Mouse (Mus musculus): Measurements from ENCODE around the gene Mknk2. TPM values are rescaled to one million over a fixed set of nuclear protein-coding genes. Genes with fewer than 3 reads are reported as not detected.

Mknk2 gene
- 10 to 100 TPM; 46.1 to 47.1 TPM for total RNA-seq (2021)

- peak; percentile 78 to 98 for DNase-seq (ENCODE audit: extremely low spot score in 1 of 2, low spot score in 2 of 2)
- intact Hi-C loops (cut with DNase I): loop anchor here (5.0 kb wide), 1 partner anchor 101 kb away; the partner anchor contains the start of gene Klf16
Observed at GRCm38 (mm10) chr10:80677942-80678436, at the start of gene Mknk2. Gene Mknk2 (minus strand): TSS chr10:80678112.

- intact Hi-C loops (cut with DNase I): loop anchor here (2.0 kb wide), 1 partner anchor 76 kb away; no protein-coding TSS in a partner anchor
- no peak for DNase-seq (ENCODE audit: extremely low spot score in 1 of 2, low spot score in 2 of 2)
Observed at GRCm38 (mm10) chr10:80717281-80717680, 39.4 kb upstream of the Mknk2 start.

GRCm38 (mm10) chr10:80710834-80711233 is 32.9 kb upstream of the Mknk2 start:
- DNase-seq (ENCODE audit: extremely low spot score in 1 of 2, low spot score in 2 of 2): no peak
- intact Hi-C loops (cut with DNase I): no loop called here

- DNase-seq (ENCODE audit: extremely low spot score in 1 of 2, low spot score in 2 of 2): no peak
- intact Hi-C loops (cut with DNase I): loop anchor here (5.0 kb wide), 1 partner anchor 87 kb away; no protein-coding TSS in a partner anchor
Observed at GRCm38 (mm10) chr10:80705479-80705878, 27.6 kb upstream of the Mknk2 start.

DNA sequence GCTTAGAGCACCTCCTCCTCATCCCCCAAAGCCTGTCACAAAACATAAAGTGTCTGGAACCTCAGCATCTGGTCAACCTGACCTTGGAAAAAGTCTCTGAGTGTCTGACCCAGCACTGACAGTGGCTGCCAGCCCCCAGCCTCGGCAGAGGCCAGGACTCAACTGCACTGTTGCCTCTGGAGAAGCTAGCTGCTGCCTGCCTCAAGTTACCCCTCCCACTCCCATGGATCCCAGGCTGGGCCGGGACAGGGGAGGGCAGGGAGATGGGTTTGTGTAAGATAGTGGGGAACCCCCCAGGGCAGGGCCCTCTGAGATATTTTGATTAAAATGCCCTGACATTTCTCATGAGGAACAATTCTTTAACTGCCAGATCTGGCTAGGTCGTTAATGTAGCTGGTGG is 27.1 kb upstream of the Mknk2 start:
- intact Hi-C loops (cut with DNase I): loop anchor here (5.0 kb wide), 1 partner anchor 87 kb away; no protein-coding TSS in a partner anchor
- no peak for DNase-seq (ENCODE audit: extremely low spot score in 1 of 2, low spot score in 2 of 2)

DNA sequence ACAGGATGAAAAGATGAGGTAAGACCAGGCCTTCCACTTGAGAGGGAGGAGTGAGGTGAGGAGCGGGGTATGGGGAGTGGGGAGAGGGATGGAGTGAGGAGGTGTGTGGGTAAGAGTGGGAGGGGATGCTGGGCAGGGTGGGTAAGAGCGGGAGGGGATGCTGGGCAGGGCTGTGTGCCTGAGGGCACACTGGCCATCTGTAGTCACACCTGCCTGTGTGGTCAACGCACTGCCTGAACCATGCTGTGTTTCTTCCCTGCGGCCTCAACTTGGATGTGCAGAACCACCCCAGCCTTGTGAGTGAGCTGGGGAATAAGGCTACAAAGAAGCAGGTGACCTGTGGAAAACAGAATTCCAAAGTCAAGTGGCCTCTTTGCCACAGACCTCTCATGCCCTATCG is 26.5 kb upstream of the Mknk2 start:
- intact Hi-C loops (cut with DNase I): no loop called here
- DNase-seq (ENCODE audit: extremely low spot score in 1 of 2, low spot score in 2 of 2): no peak

- intact Hi-C loops (cut with DNase I): no loop called here
Observed at GRCm38 (mm10) chr10:80703643-80704042, 25.7 kb upstream of the Mknk2 start.

GRCm38 (mm10) chr10:80702536-80703390 is 24.9 kb upstream of the Mknk2 start:
- peak; percentile 95 to 98 for DNase-seq (ENCODE audit: extremely low spot score in 1 of 2, low spot score in 2 of 2)
- intact Hi-C loops (cut with DNase I): no loop called here

More at GRCm38 (mm10) chr10:80703643-80704042, 25.7 kb upstream of the Mknk2 start:
- no peak for DNase-seq (ENCODE audit: extremely low spot score in 1 of 2, low spot score in 2 of 2)

GRCm38 (mm10) chr10:80701721-80702535 is 24.0 kb upstream of the Mknk2 start, which contains the start of the genes Mob3a and Izumo4:
Gene Mob3a (minus strand): TSS chr10:80701977.
Gene Izumo4 (plus strand): TSS chr10:80702184.
- peak; percentile 99 for DNase-seq (ENCODE audit: extremely low spot score in 1 of 2, low spot score in 2 of 2)

GRCm38 (mm10) chr10:80700732-80701131 is 22.8 kb upstream of the Mknk2 start:
- DNase-seq (ENCODE audit: extremely low spot score in 1 of 2, low spot score in 2 of 2): no peak
- intact Hi-C loops (cut with DNase I): no loop called here

More at GRCm38 (mm10) chr10:80701721-80702535, 24.0 kb upstream of the Mknk2 start, which contains the start of the genes Mob3a and Izumo4:
- intact Hi-C loops (cut with DNase I): no loop called here

DNA sequence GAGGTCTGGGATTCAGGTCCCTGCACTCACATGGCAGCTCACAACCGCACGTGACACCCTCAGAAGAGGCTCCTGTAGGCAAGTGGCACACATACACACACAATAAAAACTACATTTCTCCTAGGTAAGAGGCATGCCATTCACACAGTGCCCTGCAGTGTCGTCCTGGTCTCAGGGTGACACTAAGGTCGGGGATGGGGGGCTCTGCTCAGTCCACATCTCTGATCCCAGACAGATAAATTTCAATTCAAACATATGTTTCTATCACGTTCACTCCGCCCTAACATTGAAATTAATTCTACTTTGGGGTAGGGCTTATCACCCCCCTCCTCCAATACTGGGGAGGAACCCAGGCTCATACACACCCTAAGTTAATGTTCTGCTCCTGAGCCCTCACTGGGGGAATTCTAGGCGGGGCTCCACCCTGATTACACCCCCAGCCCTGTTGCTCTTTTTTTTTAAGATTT is 22.2 kb upstream of the Mknk2 start:
- intact Hi-C loops (cut with DNase I): no loop called here

GRCm38 (mm10) chr10:80698605-80699004 is 20.7 kb upstream of the Mknk2 start:
- no peak for DNase-seq (ENCODE audit: extremely low spot score in 1 of 2, low spot score in 2 of 2)
- intact Hi-C loops (cut with DNase I): loop anchor here (10.0 kb wide), 1 partner anchor 264 kb away; the partner anchor contains the start of gene Tcf3

More for the DNA sequence above, 22.2 kb upstream of the Mknk2 start:
- DNase-seq (ENCODE audit: extremely low spot score in 1 of 2, low spot score in 2 of 2): no peak

- no peak for DNase-seq (ENCODE audit: extremely low spot score in 1 of 2, low spot score in 2 of 2)
- intact Hi-C loops (cut with DNase I): loop anchor here (10.0 kb wide), 1 partner anchor 263 kb away; the partner anchor contains the start of gene Tcf3
Observed at GRCm38 (mm10) chr10:80697812-80698211, 19.9 kb upstream of the Mknk2 start.

- intact Hi-C loops (cut with DNase I): loop anchor here (10.0 kb wide), 1 partner anchor 263 kb away; the partner anchor contains the start of gene Tcf3
- no peak for DNase-seq (ENCODE audit: extremely low spot score in 1 of 2, low spot score in 2 of 2)
Observed at GRCm38 (mm10) chr10:80697393-80697787, 19.5 kb upstream of the Mknk2 start.

DNA sequence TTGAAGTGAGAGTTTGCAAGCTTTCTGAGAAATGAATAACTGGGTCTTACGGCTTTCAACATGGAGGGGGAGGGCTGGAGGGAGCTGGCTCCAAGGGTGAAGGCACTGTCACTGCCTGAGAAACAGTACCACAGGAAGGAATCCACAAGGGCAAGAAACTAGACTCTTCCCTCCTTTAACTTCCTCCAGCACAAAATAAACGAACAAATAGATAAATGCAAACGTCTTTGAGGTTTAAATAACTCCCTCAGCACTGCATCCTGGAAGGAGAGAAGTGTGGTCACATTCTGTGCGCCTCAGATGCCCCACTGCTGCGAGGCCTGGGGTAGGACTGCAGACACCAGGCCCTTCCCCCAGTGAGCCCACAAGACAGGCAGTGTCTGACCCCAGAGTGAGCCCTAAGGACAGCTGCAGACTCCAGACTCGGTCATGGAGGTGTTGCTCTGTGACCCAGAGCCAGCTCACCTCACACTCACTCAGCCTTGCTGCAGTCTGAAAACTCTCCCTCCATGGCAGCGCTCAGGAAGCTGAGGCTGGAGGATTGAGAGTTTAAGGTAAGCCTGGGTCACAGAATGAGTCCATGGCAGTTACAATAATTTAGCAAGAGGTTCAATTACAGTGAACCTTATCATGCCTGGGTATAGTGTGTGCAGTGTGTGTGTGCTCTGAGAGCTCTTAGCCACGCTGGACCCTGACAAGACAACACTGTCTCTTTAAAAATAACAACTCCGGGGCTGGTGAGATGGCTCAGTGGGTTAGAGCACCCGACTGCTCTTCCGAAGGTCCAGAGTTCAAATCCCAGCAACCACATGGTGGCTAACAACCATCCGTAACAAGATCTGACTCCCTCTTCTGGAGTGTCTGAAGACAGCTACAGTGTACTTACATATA is 18.8 kb upstream of the Mknk2 start:
- no peak for DNase-seq (ENCODE audit: extremely low spot score in 1 of 2, low spot score in 2 of 2)
- intact Hi-C loops (cut with DNase I): loop anchor here (10.0 kb wide), 1 partner anchor 262 kb away; the partner anchor contains the start of gene Tcf3

DNA sequence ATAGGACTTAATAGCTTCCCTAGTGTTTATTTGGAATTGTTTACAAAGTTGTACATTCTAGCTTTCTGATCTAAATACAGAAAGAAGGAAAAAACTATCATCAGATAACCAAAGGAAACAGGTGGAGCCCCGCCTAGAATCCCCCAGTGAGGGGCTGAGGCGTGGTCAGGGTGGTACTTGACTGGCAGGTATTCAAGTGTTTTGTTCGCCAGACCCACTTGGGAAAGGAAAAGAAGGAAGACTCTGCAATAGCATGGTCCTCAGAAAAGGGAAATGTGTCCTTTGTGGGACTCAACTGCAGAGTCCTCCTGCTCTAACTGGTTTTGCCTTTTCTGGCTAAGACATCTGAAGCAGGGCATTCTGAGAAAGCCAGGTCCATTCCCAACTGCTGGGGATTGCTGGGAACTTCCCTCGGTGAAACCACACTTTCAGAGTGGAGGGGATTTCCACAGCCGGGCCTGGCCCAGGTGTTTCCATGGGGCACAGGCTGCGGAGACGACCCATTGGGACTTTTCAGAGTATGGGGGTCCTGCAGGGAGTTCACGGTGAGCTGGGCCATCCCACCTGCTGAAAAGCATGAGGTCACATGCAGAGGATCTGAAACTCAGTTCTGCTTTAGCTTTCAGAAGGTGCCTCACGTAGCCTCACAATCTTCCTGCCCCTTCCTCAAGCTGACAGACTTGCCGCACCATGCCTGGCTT is 18.0 kb upstream of the Mknk2 start:
- intact Hi-C loops (cut with DNase I): loop anchor here (10.0 kb wide), 1 partner anchor 261 kb away; the partner anchor contains the start of gene Tcf3

DNA sequence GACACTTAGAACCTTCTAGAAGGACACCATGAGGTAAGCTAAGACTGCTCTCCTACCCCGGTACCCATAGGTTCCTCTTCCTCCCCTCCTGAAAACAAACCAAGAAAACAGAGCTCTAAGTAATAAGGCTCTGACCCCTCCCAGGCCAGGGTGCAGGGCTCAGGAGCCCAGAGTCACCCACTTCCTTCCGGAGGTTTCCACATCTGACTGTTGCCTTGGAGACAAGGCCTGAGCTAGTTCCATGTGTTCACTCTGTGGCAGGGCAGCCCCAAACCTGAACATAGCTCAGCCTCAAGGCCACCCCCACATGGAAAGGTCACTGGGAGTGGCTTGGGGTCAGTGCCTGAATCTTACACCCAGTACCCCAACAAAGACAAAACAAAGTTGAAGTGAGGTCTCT is 17.3 kb upstream of the Mknk2 start:
- DNase-seq (ENCODE audit: extremely low spot score in 1 of 2, low spot score in 2 of 2): no peak
- intact Hi-C loops (cut with DNase I): loop anchor here (10.0 kb wide), 1 partner anchor 260 kb away; the partner anchor contains the start of gene Tcf3

More for the DNA sequence above, 18.0 kb upstream of the Mknk2 start:
- DNase-seq (ENCODE audit: extremely low spot score in 1 of 2, low spot score in 2 of 2): no peak
